Mouse (Mus musculus) layer of hippocampus, postnatal 25 days (tissue): ENCODE data around the gene Ptprg. TPM values are rescaled to one million over a fixed set of nuclear protein-coding genes. Genes with fewer than 3 reads are reported as not detected.
"Not testable (repeated sequence)": the region's sequence is repeated elsewhere in the genome, so short reads cannot be mapped to it uniquely, and the experiment has no call there.

ENCODE experiments used
- DNase-seq, 2 experiments: peaks; one replicate each; pipeline ENCODE4 v3.0.0; 2022; ENCODE audit warnings: mixed read lengths in 2 of 2, low spot score in 1 of 2; ENCODE audit errors: extremely low spot score in 1 of 2
- total RNA-seq, 2 experiments: library from RNA; stranded (reverse); gene quantifications; 2 replicates each; pipeline ENCODE4 v1.2.3; 2021

The Ptprg gene
- total RNA-seq, 2 experiments from 2014 or later = 109 to 133 TPM

GRCm38 (mm10) chr14:12004061-12004460, 450.7 kb downstream of the Ptprg start:
- DNase-seq = no peak

GRCm38 (mm10) chr14:12011766-12012165, 458.4 kb downstream of the Ptprg start:
- DNase-seq = no peak

GRCm38 (mm10) chr14:12025812-12026728, 472.7 kb downstream of the Ptprg start:
- no peak for DNase-seq

DNA sequence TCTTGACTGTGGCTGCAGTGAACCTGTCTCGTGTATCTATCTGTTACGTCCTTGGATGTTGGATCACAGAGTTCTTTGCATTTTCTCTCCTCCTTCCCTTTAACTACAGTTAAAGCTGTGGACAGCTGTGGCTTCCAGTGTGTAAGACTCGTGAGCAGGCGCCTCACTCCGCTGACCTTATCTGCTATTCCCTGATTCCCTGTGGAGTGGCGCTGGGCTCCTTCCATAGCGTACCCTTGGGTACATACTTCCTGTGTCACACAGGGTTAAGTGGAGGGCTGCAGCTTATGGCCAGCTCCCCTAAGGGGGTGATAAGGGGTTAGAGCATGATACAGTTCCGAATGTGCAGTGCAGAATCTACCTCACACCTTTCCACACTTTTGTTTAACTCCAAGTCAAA, 473.9 kb downstream of the Ptprg start:
- DNase-seq = no peak

DNA sequence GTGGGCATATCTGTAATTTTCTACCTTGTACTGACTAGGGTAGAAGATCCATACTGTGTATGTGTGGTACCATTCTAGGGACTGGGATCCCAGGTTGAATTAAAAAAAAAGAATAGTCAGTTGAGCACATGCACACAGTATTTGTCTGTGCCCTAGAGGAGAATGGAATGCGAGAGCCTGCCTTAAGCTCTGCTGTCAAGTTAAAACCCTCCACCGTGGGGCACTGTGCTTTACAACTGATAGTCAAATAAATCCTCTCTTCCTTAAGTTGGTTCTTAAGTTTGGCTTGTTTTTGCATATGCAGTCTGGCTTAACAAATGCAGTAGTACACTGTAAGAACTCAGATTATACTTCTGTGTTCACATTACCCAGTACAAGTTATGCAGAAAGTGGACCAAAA, 476.6 kb downstream of the Ptprg start:
- DNase-seq = no peak

DNA sequence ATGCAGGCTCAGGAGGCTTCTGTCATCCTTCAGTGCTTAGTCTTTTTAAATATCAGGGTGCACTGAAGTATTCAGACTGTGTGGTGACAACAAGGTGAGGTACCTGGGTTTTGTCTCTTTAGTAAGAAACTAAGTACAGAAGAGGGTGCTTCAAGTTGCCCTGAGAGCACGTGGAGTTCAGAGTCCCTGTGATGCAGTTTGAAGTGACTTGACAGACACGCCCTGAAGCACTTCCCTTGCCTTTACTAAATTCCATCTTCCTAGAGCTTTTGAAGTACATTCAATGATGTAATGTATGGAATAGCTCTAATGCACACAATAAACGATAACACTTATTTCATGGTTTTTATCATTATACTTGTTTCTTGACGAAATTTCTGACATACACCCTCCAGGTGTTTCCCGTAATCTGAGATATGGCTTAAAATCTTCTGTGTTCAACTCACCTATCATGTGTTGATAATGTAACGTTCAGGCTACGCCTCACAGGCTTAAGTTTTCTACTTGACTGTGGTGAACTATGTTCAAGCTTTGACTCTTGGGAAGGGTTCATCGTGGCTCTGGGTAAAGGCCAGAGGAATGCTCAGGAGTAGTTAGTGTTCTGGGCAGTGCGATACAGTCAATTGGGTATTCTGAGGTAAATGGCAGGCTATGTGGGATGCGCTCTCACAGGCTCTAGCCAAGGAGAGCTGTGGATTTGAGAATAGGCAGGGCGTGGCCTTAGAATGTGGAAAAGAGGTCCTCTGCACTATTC, 483.4 kb downstream of the Ptprg start:
- no peak for DNase-seq

- DNase-seq = no peak
These were observed 486.4 kb downstream of the Ptprg start for GRCm38 (mm10) chr14:12039743-12040142.

DNA sequence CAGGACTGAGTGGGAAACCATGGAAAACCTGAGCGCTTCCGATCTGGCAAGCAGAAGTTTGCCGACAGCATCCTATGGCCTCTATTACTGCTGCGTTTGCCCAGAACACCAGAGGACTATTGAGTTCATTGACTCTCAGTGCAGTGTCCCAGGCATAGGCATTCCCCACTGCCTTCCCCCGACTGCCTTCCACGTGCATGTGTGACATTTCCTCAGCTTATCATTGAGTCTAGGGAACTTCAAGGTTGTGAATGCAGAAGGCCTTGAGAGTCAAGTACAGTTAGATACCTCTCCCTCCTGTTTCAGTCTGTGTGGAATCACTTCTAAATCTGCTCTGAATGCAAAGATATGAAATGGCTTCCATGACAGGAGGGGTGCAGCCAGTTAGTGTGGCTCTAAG, 488.2 kb downstream of the Ptprg start:
- no peak for DNase-seq

GRCm38 (mm10) chr14:12046226-12046882, 493.0 kb downstream of the Ptprg start:
- DNase-seq = no peak

DNA sequence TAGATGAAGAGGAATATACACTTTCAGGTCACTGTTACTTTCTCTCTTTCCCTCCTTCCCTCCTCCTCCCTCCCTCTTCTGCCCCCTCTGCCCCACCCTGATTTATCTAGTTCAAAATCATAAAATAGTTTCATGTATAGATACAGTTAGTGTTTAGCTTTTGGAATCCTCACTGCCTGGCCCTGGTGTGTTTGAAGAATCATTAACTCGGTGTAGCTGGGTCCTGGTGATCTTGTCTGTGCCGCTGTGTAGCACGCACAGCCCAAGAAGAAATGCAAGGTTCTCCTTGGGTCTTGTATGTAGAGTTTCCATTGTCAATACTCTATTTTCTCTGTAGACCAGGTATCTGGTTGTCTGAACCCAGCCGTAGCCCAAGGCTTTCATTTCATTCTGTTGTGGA, 494.3 kb downstream of the Ptprg start:
- DNase-seq = no peak

- DNase-seq = no peak
These were observed 503.7 kb downstream of the Ptprg start for GRCm38 (mm10) chr14:12056912-12057524.

GRCm38 (mm10) chr14:12057856-12058255, 504.5 kb downstream of the Ptprg start:
- DNase-seq = no peak

- no peak for DNase-seq
These were observed 505.8 kb downstream of the Ptprg start for GRCm38 (mm10) chr14:12059149-12059548.

DNA sequence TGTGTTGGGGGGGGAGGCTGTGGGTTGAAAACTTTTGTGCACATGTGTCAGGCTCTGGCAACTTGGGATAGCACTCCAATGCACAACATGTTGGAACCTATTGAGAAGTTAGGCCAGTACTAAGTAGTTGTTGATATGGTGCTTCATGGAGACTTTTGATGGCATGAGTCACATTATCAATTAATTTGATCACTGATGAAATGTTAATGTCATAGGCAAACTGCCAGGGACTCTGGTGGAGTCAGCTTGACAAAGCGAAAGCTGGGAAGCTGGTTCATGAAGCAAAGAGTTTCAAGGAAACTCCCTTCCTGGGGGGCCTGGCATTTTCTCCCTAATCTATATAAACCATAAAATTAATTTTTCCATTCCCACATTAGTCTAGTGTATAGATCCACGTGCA, 508.0 kb downstream of the Ptprg start:
- not testable (repeated sequence) for DNase-seq

- DNase-seq = no peak
These were observed 509.5 kb downstream of the Ptprg start for GRCm38 (mm10) chr14:12062628-12063360.

DNA sequence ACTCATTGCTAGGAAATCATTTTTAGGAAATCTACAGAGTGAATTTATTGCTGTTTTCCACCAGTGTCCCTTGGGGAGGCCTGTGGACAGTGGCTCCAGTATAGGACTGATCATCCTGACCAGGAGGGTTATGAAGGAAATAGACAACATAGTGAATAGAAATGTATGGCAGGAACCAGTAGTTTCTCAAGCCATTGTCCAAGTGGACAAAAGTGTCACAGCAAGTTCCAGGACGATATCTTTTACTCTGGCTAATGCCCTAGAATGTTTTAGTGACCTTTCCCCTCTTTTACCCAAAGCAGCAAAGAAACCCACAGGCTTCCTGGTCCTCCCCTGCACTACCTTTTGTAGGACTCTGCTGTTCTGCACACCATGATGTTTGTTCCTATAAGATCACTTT, 511.7 kb downstream of the Ptprg start:
- no peak for DNase-seq

GRCm38 (mm10) chr14:12065736-12066135, 512.4 kb downstream of the Ptprg start:
- no peak for DNase-seq

DNA sequence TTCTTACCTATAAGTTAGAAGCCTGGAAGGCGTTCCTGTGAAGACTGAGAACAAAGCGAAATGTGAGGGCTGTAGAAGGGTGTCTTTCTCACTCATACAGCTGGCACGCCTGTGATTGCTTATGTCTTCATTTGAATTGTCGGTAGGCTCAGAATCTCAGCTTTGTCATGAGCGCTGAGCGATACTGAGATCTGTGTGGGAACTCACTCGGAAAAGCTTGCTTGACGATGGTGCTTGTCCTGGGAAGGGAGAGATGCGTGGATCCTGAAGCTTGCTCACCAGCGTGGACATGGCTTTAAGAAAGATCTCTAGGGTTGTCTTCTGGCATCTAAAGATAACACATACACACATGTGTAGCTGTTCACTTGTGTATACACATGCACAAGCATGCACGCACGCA, 516.4 kb downstream of the Ptprg start:
- DNase-seq = no peak

DNA sequence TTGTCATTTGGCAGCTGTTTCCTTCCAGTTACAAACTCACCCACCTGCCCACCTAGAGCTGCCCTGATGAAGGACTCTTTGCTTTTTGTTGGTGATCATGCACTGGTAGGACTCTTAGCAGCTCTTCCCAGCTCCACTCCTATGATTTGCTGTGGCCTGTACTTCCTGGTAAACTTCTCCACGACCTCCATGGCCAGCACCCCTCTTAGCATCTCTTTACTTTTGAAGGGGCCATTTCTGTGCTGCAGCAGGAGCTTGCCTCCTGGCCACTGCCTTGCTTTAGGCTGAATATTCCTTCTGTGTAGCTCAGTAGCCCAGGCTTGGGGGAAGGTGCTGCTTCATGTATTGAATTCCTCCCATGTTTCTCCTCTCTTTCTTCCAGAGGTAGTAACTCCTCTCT, 517.0 kb downstream of the Ptprg start:
- no peak for DNase-seq

GRCm38 (mm10) chr14:12070856-12071465, 517.6 kb downstream of the Ptprg start:
- no peak for DNase-seq
